Mouse (Mus musculus): Measurements from ENCODE around the gene Ctnna3. TPM values are rescaled to one million over a fixed set of nuclear protein-coding genes. Genes with fewer than 3 reads are reported as not detected.
"Not testable (repeated sequence)": the region's sequence is repeated elsewhere in the genome, so short reads cannot be mapped to it uniquely, and the experiment has no call there.

Ctnna3 gene
- polyA plus RNA-seq, 1 experiment from 2014 or later: 1.8 TPM

DNA sequence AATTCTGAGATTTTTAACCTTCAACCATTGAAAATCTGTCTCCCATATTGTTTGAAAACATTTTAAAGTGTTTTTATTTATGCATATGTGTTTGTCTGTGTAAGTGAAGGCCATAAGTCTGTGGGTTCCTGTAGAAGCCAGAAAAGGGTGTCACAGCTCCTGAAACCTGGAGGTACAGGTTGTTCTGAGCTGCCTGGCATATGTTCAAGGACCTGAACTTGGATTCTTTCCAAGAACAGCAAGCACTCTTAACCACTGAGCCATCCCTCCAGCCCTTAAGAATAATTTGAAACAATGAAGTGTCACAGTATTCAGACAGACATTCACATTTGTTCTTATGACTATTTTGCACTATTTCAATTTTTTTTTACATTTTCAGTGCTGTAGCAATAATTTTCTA is 1528.5 kb downstream of the Ctnna3 start:
- H3K9me3 ChIP-seq: no peaks in the 10 kb centered on the region
- no peak overlapping the region for H3K4me3 ChIP-seq
- H3K4me2 ChIP-seq: no peak overlapping the region
- H3K36me3 ChIP-seq: no peaks in the 10 kb centered on the region
- H3K4me1 ChIP-seq (replicated peaks): no peaks in the 10 kb centered on the region
- no peak for ATAC-seq (ENCODE audit: low FRiP score, low read depth)
- H3K27ac ChIP-seq (replicated peaks): no peak overlapping the region
- no peaks in the 10 kb centered on the region for H3K27me3 ChIP-seq
- no peak overlapping the region for H3K9ac ChIP-seq

DNA sequence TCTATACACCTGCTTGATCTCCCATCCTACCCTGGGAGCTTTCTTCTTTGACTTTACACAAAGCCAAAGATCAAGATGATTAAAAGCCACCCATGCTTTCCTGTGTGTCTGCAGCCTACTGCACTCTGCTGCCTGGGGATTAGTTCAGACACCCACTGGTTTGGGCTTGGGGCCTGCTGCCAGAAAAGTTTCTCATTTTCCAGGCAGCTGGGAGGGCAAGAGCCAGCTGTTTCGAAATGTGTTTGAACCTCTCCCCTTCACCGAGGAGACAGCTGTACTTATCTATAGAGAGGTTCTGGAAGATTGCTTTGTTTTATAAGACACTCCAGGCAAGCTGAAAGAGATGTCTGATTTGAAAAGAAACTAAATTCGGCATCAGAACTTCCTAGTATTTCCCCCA is 1563.0 kb downstream of the Ctnna3 start:
- H3K9me3 ChIP-seq: no peaks in the 10 kb centered on the region
- 54% methylated on average over 3 of the region's 3 CpGs for WGBS
- no peak for ATAC-seq (ENCODE audit: low FRiP score, low read depth)

DNA sequence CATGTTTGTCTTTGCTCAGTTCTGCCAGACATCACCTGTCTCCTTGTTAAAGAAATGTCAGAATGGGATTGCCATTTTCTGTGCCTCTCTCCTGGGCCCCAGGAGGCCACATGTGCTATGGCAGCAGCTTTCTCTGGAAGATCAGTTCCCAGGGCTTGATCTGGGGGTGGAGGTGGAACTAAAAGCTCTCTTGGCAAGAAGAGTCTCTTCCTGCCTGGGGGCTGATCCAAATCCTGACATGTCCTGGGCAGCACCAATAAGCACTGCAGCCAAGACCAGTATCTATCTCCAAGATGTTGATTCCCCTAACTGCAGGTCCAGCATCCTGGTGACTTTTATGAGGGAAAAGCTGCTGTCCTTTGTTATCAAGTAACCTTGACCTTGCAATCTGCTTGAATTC is 1583.6 kb downstream of the Ctnna3 start:
- H3K4me2 ChIP-seq: no peak overlapping the region
- ATAC-seq (ENCODE audit: low FRiP score, low read depth): no peak
- H3K4me3 ChIP-seq: no peak overlapping the region
- H3K27me3 ChIP-seq: no peaks in the 10 kb centered on the region
- no peak overlapping the region for H3K9ac ChIP-seq
- H3K27ac ChIP-seq (replicated peaks): no peak overlapping the region
- H3K36me3 ChIP-seq: no peaks in the 10 kb centered on the region
- no peaks in the 10 kb centered on the region for H3K9me3 ChIP-seq
- no peaks in the 10 kb centered on the region for H3K4me1 ChIP-seq (replicated peaks)

More for the DNA sequence above, 1563.0 kb downstream of the Ctnna3 start:
- H3K27me3 ChIP-seq: no peaks in the 10 kb centered on the region
- no peak overlapping the region for H3K4me2 ChIP-seq
- no peak overlapping the region for H3K9ac ChIP-seq
- no peak overlapping the region for H3K27ac ChIP-seq (replicated peaks)
- no peak overlapping the region for H3K4me3 ChIP-seq
- no peaks in the 10 kb centered on the region for H3K36me3 ChIP-seq
- no peaks in the 10 kb centered on the region for H3K4me1 ChIP-seq (replicated peaks)

DNA sequence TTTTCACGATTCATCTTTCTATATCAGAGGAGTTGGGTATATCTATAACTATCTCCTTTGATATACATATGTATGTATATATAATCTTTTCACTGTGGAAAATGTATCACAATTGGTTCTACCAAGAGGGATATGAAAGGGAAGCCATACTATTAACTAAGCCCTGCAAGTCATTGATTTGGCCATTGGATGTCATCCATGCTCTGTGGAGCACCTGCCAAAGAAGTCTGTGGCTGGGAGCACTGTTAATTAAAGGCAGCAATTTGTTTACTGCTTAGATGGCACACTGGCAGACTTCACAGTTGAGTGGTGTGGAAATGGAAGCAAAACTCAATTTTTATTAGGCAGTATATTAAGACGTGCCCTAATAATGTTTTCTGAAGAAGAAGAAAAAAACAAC is 1592.8 kb downstream of the Ctnna3 start:
- no peak overlapping the region for H3K9ac ChIP-seq
- no peaks in the 10 kb centered on the region for H3K36me3 ChIP-seq
- H3K4me3 ChIP-seq: no peak overlapping the region
- no peak overlapping the region for H3K4me2 ChIP-seq
- H3K4me1 ChIP-seq (replicated peaks): no peaks in the 10 kb centered on the region
- no peak overlapping the region for H3K27ac ChIP-seq (replicated peaks)
- H3K27me3 ChIP-seq: no peaks in the 10 kb centered on the region
- H3K9me3 ChIP-seq: no peaks in the 10 kb centered on the region
- ATAC-seq (ENCODE audit: low FRiP score, low read depth): no peak
- WGBS: 85% methylated on average over 2 of the region's 2 CpGs

DNA sequence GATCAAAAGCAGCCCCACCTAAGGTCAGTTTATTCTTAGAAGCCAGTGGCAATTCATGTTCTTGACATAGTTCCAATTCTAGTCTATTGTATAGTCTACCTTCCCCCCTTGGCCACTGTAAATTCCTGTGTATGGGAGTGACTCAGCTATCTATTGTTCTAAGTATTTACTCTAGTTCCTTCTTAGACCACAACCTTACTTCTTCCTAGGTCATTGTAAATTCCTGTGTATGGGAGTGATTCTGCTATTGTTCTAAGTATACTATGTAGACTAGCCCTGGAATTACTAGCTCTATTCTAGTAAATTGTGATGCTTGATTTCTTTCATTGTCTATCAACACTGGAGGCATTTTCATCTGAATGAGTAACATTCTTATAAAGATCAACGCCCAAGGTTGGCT is 1603.6 kb downstream of the Ctnna3 start:
- H3K27me3 ChIP-seq; H3K36me3 ChIP-seq; H3K9me3 ChIP-seq; ATAC-seq (ENCODE audit: low FRiP score, low read depth); H3K4me3 ChIP-seq; H3K27ac ChIP-seq (replicated peaks); H3K4me1 ChIP-seq (replicated peaks); H3K9ac ChIP-seq; H3K4me2 ChIP-seq: not testable (repeated sequence)
- 75% methylated on average over 1 of the region's 1 CpGs for WGBS

Other genes starting within 250 kb of the Ctnna3 start
- 0.77 and 0.90 TPM in 2 replicates for gene Mypn, start 226.1 kb upstream of the Ctnna3 start, polyA plus RNA-seq (2015; fragmentation: Nextera tagmentation; extraction: Ambion mirVana)
- 27.5 and 28.0 TPM in 2 replicates for gene Herc4, start 186.3 kb upstream of the Ctnna3 start, polyA plus RNA-seq (2015; fragmentation: Nextera tagmentation; extraction: Ambion mirVana)
- 4.6 and 5.0 TPM in 2 replicates for gene Sirt1, start 48.4 kb upstream of the Ctnna3 start, polyA plus RNA-seq (2015; fragmentation: Nextera tagmentation; extraction: Ambion mirVana)
- 20.8 and 22.0 TPM in 2 replicates for gene Dnajc12, start 47.7 kb upstream of the Ctnna3 start, polyA plus RNA-seq (2015; fragmentation: Nextera tagmentation; extraction: Ambion mirVana)
- gene Gm7075, start 8.3 kb upstream of the Ctnna3 start, polyA plus RNA-seq (2015; fragmentation: Nextera tagmentation; extraction: Ambion mirVana): not detected in 2 replicates